Mouse (Mus musculus): Measurements from ENCODE around the gene Leng8.

Leng8 gene

DNA sequence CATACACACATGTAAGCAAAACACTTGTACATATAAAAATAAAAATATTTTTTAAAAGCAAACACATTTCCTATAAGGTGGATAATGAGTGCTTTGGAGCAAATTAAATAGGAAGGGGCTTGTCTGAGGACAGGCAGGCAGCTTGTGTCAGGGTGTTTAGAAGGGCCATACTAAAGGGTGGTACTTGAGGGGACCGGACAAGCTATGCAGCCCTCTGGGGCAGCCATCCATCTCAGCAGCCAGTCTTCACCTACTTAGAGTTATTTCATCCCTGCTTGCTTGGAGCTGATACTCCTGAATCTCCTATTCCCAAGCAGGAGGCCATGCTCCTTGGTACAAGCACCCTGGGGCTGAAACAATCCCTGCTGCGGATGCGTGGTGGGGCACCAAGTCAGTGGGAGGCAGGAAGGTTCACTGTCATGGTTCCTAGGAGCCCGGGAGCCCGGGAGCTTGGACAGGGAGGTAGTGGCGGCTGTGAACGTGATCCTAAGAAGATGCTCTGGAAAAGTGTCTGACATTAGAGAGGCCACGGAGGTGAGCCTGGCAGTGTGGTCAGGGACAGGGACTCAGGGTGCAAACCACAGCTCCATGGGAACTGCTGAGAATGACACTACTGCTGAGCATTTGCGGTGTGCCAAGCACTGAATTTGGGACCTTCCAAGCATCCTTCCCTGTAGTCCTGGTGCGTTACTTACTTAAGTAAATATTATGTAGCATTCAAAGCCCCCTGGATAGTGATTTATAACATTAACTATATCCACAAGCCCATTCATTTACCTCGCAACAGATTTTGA lies 9.7 kb upstream of the Leng8 start:
- DNase-seq (ENCODE audit: low read depth, low spot score), result no peak

DNA sequence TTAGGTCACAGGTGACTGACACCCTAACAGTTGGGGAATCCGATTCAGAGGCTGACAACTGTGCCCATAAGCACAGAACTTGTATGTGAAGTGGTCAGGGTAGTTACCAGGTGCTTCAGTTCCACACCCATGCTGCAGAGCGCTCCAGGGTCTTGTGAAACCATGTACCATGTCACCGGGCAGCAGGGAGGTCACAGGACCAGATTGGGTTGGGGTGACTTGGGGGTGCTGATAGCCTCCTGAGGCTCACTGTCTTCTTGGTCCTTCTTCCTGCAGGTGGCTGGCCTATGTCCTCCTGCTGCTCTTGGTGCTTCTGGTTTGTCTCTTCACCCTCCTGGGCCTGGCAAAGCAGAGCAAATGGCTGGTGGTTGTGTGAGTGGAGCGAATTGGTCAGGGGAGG lies 8.9 kb upstream of the Leng8 start:
- DNase-seq (ENCODE audit: low read depth, low spot score), result no peak

GRCm38 (mm10) chr7:4128860-4129259 lies 8.0 kb upstream of the Leng8 start:
- DNase-seq (ENCODE audit: low read depth, low spot score), result no peak

- DNase-seq (ENCODE audit: low read depth, low spot score), result peak; percentile 90
Observed at GRCm38 (mm10) chr7:4130686-4131452, 6.0 kb upstream of the Leng8 start.

DNA sequence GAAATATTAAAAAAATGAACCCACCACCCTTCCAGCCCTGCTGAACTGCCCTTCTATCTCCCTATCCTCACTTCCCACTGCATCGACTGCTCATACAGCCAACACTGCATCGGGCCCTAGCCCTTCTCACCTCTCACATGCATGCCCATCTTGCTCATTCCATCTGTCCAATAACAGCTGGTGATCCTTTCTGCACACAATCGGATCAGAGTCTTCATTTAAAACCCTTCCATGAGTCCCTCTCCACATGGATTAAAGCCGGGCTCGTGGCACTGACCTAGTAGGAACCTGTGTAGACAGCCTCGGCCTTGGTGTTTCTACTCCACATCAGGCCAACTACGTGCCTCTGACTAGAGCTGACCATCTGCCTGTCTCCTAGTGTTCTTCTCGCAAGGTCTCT lies 4.9 kb upstream of the Leng8 start:
- DNase-seq (ENCODE audit: low read depth, low spot score), result no peak

DNA sequence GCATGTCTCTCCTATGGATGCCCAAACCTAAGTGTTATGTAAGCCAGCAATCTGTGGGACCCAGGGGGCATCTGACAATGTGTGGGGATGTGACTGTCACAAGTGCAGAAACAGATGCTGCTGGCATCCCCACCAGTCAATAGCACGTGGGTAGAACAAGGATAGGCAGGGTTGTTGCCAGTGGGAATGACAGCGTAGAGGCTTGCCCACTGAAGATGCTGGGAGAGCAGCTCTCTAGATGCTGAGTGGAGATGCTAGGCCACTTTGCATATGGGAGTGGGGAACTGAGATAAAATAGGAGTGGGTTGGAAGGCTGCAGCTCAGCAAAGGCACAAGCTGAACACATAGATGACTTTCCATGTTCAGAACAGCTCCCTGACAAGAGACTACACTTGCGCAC lies 4.3 kb upstream of the Leng8 start:
- no peak for DNase-seq (ENCODE audit: low read depth, low spot score)

GRCm38 (mm10) chr7:4132998-4133397 lies 3.8 kb upstream of the Leng8 start:
- DNase-seq (ENCODE audit: low read depth, low spot score), result no peak

- DNase-seq (ENCODE audit: low read depth, low spot score), result no peak
Observed at GRCm38 (mm10) chr7:4134911-4135310, 1.9 kb upstream of the Leng8 start.

DNA sequence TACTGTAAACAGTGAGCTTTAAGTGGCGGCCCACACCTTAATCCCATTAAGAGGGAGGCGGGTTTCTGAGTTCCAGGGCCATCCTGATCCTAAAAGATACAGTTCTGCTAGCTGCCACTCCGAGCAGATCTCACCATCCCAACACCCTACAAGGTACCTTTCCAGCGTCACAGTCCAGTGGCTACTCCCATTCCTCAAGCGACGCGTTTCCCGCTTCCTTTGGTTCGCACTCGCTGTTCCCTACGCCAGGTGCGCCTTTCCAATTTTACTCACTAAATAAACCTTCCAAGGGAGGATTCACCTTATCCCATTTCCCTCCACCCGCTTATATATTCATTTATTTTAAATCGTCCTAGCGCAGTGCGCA lies 452 bp upstream of the Leng8 start:
- DNase-seq (ENCODE audit: low read depth, low spot score), result no peak

DNA sequence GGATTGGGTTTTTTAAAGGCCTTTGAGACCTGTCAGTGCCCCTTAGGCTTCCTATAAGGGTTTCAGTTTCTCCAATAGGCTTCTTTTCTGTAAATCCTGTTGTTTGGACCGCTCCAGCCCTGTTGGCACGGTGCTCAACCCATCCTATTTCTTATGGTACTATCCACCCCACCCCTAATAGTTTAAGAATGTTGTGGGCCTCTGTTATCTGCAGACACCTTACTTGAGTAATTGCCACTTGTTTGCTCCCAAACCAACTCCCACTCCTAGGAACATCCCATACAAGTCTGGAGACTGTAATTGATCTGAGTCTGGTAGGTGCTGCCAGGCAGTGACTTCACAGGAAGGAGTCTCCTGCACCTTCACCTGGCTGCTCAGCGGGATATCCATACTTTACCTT lies 907 bp downstream of the Leng8 start:
- DNase-seq (ENCODE audit: low read depth, low spot score), result no peak

- no peak for DNase-seq (ENCODE audit: low read depth, low spot score)
Observed at GRCm38 (mm10) chr7:4138181-4138580, 1.3 kb downstream of the Leng8 start.

DNA sequence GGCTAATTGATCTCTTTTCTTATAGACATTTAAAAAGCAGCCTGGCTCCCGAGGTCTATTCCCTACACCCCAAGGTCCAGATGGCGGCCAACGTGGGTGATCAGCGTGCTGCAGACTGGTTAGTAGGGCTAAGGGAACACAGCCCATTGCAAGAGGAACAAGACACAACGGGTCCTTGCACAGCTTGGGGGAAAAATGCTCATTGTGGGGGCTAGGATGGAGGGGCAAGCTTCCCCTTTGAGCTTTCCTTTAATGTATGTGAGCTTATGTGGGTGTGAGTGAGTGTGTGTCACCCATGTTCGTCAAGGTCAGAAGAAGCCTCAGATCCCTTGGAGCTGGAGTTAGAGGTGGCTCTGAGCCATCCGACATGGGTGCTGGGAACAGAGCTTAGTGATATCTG lies 1.8 kb downstream of the Leng8 start:
- no peak for DNase-seq (ENCODE audit: low read depth, low spot score)

DNA sequence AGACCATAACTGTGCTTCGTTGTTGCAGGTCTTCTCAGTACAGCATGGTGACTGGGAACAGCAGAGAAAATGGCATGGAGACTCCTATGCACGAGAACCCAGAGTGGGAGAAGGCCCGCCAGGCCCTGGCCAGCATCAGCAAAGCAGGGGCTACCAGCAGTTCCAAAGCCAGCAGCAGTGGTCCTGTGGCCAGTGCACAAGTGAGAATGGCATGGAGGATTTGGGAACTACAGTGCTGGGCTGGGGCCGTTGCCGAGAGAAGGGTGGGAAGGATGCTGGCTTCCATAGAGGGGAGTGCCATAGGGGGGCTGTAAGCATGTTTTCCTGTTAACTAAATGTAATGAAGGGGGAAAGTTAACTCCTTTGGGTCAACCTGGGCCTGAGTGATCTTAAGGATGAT lies 2.6 kb downstream of the Leng8 start:
- no peak for DNase-seq (ENCODE audit: low read depth, low spot score)

DNA sequence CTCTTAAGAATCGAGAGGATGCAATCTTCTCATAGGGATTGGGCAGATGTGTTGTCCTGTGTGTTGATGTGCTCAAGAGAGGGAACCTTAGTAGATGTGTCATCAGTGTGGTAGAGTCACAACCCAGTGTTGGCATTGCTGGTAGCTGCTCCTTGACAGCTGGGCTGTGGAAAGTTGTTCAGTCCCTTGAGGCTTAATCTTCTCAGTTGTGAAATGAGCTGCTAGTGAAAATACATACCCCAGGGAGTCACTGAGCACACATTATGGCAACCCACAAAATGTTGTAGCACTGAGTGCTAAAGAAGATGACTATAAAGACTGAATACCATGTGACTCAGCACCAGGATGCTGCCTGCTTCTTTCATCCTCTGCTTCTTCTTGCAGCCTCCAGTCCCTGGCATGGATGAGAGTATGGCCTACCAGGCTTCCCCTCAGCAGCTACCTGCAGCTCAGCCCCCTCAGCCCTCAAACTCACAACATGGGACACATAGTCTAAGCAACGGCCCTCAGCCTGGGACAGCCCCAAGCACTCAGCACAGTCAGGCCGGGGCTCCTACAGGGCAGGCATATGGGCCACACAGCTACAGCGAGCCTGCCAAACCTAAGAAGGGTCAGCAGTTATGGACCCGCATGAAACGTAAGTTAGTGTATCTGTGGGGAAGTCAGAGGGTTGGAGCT lies 4.9 kb downstream of the Leng8 start:
- no peak for DNase-seq (ENCODE audit: low read depth, low spot score)

DNA sequence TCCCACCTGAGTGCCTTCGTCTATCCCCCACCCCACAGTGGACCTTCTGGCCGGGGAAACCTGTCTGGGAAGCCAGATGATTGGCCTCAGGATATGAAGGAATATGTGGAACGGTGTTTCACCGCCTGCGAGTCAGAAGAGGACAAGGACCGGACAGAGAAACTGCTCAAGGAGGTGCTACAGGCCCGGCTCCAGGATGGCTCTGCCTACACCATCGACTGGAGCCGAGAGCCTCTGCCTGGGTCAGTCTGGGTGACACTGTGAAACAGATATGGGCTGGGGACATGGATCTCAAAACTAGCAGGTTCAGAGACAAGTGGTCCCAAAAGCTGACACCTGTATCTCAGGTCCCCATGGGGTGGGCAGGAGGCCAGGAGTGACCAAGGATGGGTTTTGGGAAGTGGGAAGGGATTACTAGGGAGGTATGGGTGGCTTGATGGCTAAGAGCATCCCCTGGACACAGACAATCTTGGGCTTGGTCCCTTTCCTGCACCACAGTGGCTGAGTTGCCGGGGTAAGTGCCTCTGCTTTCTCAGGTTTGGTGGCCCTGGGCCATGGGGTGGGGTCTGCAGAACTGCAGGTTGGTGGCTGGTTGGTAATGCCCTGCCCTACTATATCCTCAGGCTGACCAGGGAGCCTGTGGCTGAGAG lies 6.1 kb downstream of the Leng8 start:
- no peak for DNase-seq (ENCODE audit: low read depth, low spot score)

- no peak for DNase-seq (ENCODE audit: low read depth, low spot score)
Observed at GRCm38 (mm10) chr7:4143506-4143905, 6.7 kb downstream of the Leng8 start.

DNA sequence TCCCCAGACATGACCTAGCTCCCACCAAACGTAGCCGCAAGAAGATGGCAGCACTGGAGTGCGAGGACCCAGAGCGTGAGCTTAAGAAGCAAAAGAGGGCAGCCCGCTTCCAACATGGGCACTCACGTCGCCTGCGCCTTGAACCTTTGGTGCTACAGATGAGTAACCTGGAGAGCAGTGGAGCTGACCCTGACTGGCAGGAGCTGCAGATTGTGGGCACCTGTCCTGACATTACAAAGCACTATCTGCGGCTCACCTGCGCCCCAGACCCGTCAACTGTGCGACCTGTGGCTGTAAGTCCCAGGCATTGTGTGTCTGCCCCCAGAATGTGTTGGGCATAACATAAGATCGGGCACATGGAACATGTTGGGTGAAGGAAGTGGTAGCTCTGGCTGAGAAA lies 7.2 kb downstream of the Leng8 start:
- DNase-seq (ENCODE audit: low read depth, low spot score), result no peak

- no peak for DNase-seq (ENCODE audit: low read depth, low spot score)
Observed at GRCm38 (mm10) chr7:4144766-4145551, 8.1 kb downstream of the Leng8 start.

DNA sequence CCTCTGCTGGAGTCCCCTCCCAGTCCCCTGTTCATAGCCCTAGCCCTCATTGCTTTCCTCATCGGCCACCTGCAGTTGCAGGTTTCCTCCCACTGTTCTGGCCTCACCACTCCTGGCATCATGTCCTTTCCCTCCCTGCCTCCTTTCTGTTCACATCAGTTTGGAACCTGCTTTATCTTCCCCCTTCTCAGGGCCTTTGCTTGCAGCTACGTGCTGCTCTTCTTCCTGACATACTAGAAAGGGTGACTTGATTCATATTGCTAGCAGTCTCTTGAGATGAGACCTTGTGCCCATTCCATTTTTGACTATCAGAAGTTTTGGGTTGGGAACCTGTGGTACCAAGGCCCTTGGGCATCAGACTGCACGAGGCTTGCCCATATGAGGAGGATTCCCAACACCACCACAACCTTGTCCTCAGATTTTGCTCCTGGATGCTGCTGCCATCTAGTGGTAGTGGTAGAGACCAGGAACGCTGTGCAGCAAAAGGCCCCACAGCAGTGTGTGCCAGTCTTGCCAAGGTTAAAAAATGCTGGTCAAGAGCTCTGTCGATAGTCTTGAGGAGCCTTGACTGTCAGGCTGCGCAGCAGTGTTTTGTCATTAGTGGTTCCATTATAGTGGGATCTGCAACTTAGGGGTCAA lies 8.8 kb downstream of the Leng8 start:
- peak; percentile 63 for DNase-seq (ENCODE audit: low read depth, low spot score)

GRCm38 (mm10) chr7:4146241-4147180 lies 9.7 kb downstream of the Leng8 start:
- no peak for DNase-seq (ENCODE audit: low read depth, low spot score)
